Mouse (Mus musculus): ENCODE data around the gene Als2. TPM values are rescaled to one million over a fixed set of nuclear protein-coding genes. Genes with fewer than 3 reads are reported as not detected.

The Als2 gene
- polyA plus RNA-seq, 1 experiment = 74.1 TPM

- DNase-seq = peak; percentile 54 to 64
- 73% methylated on average over 10 of the region's 10 CpGs for WGBS
- Histone ChIP-seq H3K27ac (ENCODE audit: insufficient read depth, low read length) (no peak overlapping the region), H3K4me1 (ENCODE audit: control insufficient read depth, insufficient read depth, low read length) (no peaks in the 10 kb centered on the region), H3K4me3 (replicated peaks; ENCODE audit: insufficient read depth, low read depth, low read length) (no peak overlapping the region), H3K27me3 (ENCODE audit: control insufficient read depth, insufficient read depth, low read length) (no peaks in the 10 kb centered on the region)
- TF ChIP-seq POLR2A (IDR thresholded peaks at IDR 0.05; ENCODE audit: borderline replicate concordance, insufficient read depth, low read length) (no peak), CTCF (IDR thresholded peaks at IDR 0.05; ENCODE audit: borderline replicate concordance, insufficient read depth, low read depth, low read length) (peak; percentile 69)
These were observed 92.5 kb downstream of the Als2 start for GRCm38 (mm10) chr1:59144543-59144942.

GRCm38 (mm10) chr1:59142809-59143208 is 94.2 kb downstream of the Als2 start:
- TF ChIP-seq CTCF (IDR thresholded peaks at IDR 0.05; ENCODE audit: borderline replicate concordance, insufficient read depth, low read depth, low read length) (peak; percentile 62), POLR2A (IDR thresholded peaks at IDR 0.05; ENCODE audit: borderline replicate concordance, insufficient read depth, low read length) (no peak)
- no peak overlapping the region for H3K27ac ChIP-seq (ENCODE audit: insufficient read depth, low read length)
- no peaks in the 10 kb centered on the region for H3K27me3 ChIP-seq (ENCODE audit: control insufficient read depth, insufficient read depth, low read length)
- H3K4me1 ChIP-seq (ENCODE audit: control insufficient read depth, insufficient read depth, low read length) = no peaks in the 10 kb centered on the region
- peak; percentile 22 to 42 for DNase-seq
- H3K4me3 ChIP-seq (replicated peaks; ENCODE audit: insufficient read depth, low read depth, low read length) = no peak overlapping the region

- Histone ChIP-seq H3K27me3 (ENCODE audit: control insufficient read depth, insufficient read depth, low read length) (no peaks in the 10 kb centered on the region), H3K4me1 (ENCODE audit: control insufficient read depth, insufficient read depth, low read length) (no peaks in the 10 kb centered on the region), H3K27ac (ENCODE audit: insufficient read depth, low read length) (no peak overlapping the region), H3K4me3 (replicated peaks; ENCODE audit: insufficient read depth, low read depth, low read length) (no peak overlapping the region)
- TF ChIP-seq CTCF (IDR thresholded peaks at IDR 0.05; ENCODE audit: borderline replicate concordance, insufficient read depth, low read depth, low read length) (no peak), POLR2A (IDR thresholded peaks at IDR 0.05; ENCODE audit: borderline replicate concordance, insufficient read depth, low read length) (no peak)
- WGBS = 33% methylated on average over 5 of the region's 5 CpGs
- no peak for DNase-seq
These were observed 102.6 kb downstream of the Als2 start for GRCm38 (mm10) chr1:59134419-59134818.

- DNase-seq = no peak
- Histone ChIP-seq H3K27ac (ENCODE audit: insufficient read depth, low read length) (no peak overlapping the region), H3K4me1 (ENCODE audit: control insufficient read depth, insufficient read depth, low read length) (no peaks in the 10 kb centered on the region), H3K4me3 (replicated peaks; ENCODE audit: insufficient read depth, low read depth, low read length) (no peak overlapping the region), H3K27me3 (ENCODE audit: control insufficient read depth, insufficient read depth, low read length) (no peaks in the 10 kb centered on the region)
- no peak for TF ChIP-seq POLR2A (IDR thresholded peaks at IDR 0.05; ENCODE audit: borderline replicate concordance, insufficient read depth, low read length)
- TF ChIP-seq CTCF (IDR thresholded peaks at IDR 0.05; ENCODE audit: borderline replicate concordance, insufficient read depth, low read depth, low read length) = no peak
- WGBS = 68% methylated on average over 7 of the region's 7 CpGs
These were observed 108.2 kb downstream of the Als2 start for GRCm38 (mm10) chr1:59128879-59129278.

- no peaks in the 10 kb centered on the region for H3K4me1 ChIP-seq (ENCODE audit: control insufficient read depth, insufficient read depth, low read length)
- WGBS = 78% methylated on average over 5 of the region's 5 CpGs
- DNase-seq = no peak
- no peak overlapping the region for H3K27ac ChIP-seq (ENCODE audit: insufficient read depth, low read length)
- no peaks in the 10 kb centered on the region for H3K27me3 ChIP-seq (ENCODE audit: control insufficient read depth, insufficient read depth, low read length)
- TF ChIP-seq POLR2A (IDR thresholded peaks at IDR 0.05; ENCODE audit: borderline replicate concordance, insufficient read depth, low read length) (no peak), CTCF (IDR thresholded peaks at IDR 0.05; ENCODE audit: borderline replicate concordance, insufficient read depth, low read depth, low read length) (no peak)
- no peak overlapping the region for H3K4me3 ChIP-seq (replicated peaks; ENCODE audit: insufficient read depth, low read depth, low read length)
These were observed 111.5 kb downstream of the Als2 start for GRCm38 (mm10) chr1:59125558-59125957.

GRCm38 (mm10) chr1:59119720-59120457 is 117.1 kb downstream of the Als2 start, which contains the start of gene Tmem237:
Gene Tmem237 (minus strand): TSS chr1:59120408.
- under 1% methylated on average over 74 of the region's 74 CpGs for WGBS
- no peaks in the 10 kb centered on the region; the same call in 1 of the 2 replicates for H3K4me1 ChIP-seq (ENCODE audit: control insufficient read depth, insufficient read depth, low read length)
- H3K4me3 ChIP-seq (replicated peaks; ENCODE audit: insufficient read depth, low read depth, low read length) = peak within 1 kb of the TSS; percentile 99
- H3K27me3 ChIP-seq (ENCODE audit: control insufficient read depth, insufficient read depth, low read length) = no peaks in the 10 kb centered on the region
- peak within 1 kb of the TSS; percentile 70; the same call in 1 of the 2 replicates for H3K27ac ChIP-seq (ENCODE audit: insufficient read depth, low read length)
- peak; percentile 93 to 95 for DNase-seq
- TF ChIP-seq CTCF (IDR thresholded peaks at IDR 0.05; ENCODE audit: borderline replicate concordance, insufficient read depth, low read depth, low read length) = no peak
- peak; percentile 41; the same call in 1 of the 2 replicates for TF ChIP-seq POLR2A (IDR thresholded peaks at IDR 0.05; ENCODE audit: borderline replicate concordance, insufficient read depth, low read length)

Other genes with a start within 250 kb of the Als2 start
- gene C2cd6, start 142.3 kb downstream of the Als2 start, polyA plus RNA-seq (2012; rRNA removed) = not detected in 2 replicates
- 22.2 and 27.0 TPM in 2 replicates for gene Tmem237, start 116.8 kb downstream of the Als2 start, polyA plus RNA-seq (2012; rRNA removed)
- gene Mpp4, start 73.8 kb downstream of the Als2 start, polyA plus RNA-seq (2012; rRNA removed) = 12.0 and 12.9 TPM in 2 replicates
- gene Cdk15, start 19.7 kb upstream of the Als2 start, polyA plus RNA-seq (2012; rRNA removed) = 0.48 and 0.49 TPM in 2 replicates
- 25.0 and 28.1 TPM in 2 replicates for gene Fzd7, start 245.2 kb upstream of the Als2 start, polyA plus RNA-seq (2012; rRNA removed)

Data from cerebellum, adult 2 months (tissue).